Mouse (Mus musculus): ENCODE data around the gene Cage1. TPM values are rescaled to one million over a fixed set of nuclear protein-coding genes. Genes with fewer than 3 reads are reported as not detected.
A peak's percentile ranks its signal among the peaks of the same experiment; 100 is the strongest.

Gene Cage1
- polyA plus RNA-seq, 1 experiment from 2014 or later, result 0.63 TPM

- TF ChIP-seq CTCF (IDR thresholded peaks at IDR 0.05; ENCODE audit: low read depth), result peak; percentile 69
- Histone ChIP-seq H3K9me3 (ENCODE audit: control insufficient read depth) (no peaks in the 10 kb centered on the region), H3K9ac (ENCODE audit: low read depth, low read length) (no peak overlapping the region), H3K36me3 (ENCODE audit: control insufficient read depth, insufficient read depth) (peaks cover 9% of the 10 kb centered on the region; the same call in 1 of the 2 replicates), H3K27me3 (replicated peaks; ENCODE audit: control insufficient read depth, insufficient read depth, low read length) (no peaks in the 10 kb centered on the region), H3K27ac (ENCODE audit: low read depth, low read length) (no peak overlapping the region; the same call in 1 of the 2 replicates), H3K4me2 (replicated peaks; ENCODE audit: low read depth) (no peak overlapping the region), H3K4me3 (ENCODE audit: low read depth, low read length) (no peak overlapping the region), H3K4me1 (replicated peaks; ENCODE audit: control insufficient read depth, insufficient read depth, low read length) (no peaks in the 10 kb centered on the region)
- WGBS, result 52% methylated on average over 11 of the region's 11 CpGs
- ATAC-seq, result peak; percentile 82
Observed at GRCm38 (mm10) chr13:37970887-37971530, 65.9 kb downstream of the Cage1 start.

- H3K9ac ChIP-seq (ENCODE audit: low read depth, low read length), result no peak overlapping the region
- no peak overlapping the region for H3K4me2 ChIP-seq (replicated peaks; ENCODE audit: low read depth)
- H3K9me3 ChIP-seq (ENCODE audit: control insufficient read depth), result no peaks in the 10 kb centered on the region
- TF ChIP-seq CTCF (IDR thresholded peaks at IDR 0.05; ENCODE audit: low read depth), result no peak
- H3K4me1 ChIP-seq (replicated peaks; ENCODE audit: control insufficient read depth, insufficient read depth, low read length), result no peaks in the 10 kb centered on the region
- no peak for ATAC-seq
- H3K36me3 ChIP-seq (ENCODE audit: control insufficient read depth, insufficient read depth), result peaks cover under 1% of the 10 kb centered on the region; the same call in 1 of the 2 replicates
- WGBS, result 72% methylated on average over 8 of the region's 8 CpGs
- H3K27ac ChIP-seq (ENCODE audit: low read depth, low read length), result no peak overlapping the region
- H3K27me3 ChIP-seq (replicated peaks; ENCODE audit: control insufficient read depth, insufficient read depth, low read length), result no peaks in the 10 kb centered on the region
- no peak overlapping the region for H3K4me3 ChIP-seq (ENCODE audit: low read depth, low read length)
Observed at GRCm38 (mm10) chr13:37969988-37970387, 66.9 kb downstream of the Cage1 start.

- WGBS, result 8% methylated on average over 14 of the region's 14 CpGs
- peak; percentile 93 for TF ChIP-seq CTCF (IDR thresholded peaks at IDR 0.05; ENCODE audit: low read depth)
Observed at GRCm38 (mm10) chr13:37969337-37969736, 67.5 kb downstream of the Cage1 start.

GRCm38 (mm10) chr13:37967565-37967964, 69.3 kb downstream of the Cage1 start:
- no peak for TF ChIP-seq CTCF (IDR thresholded peaks at IDR 0.05; ENCODE audit: low read depth)
- Histone ChIP-seq H3K9me3 (ENCODE audit: control insufficient read depth) (no peaks in the 10 kb centered on the region), H3K9ac (ENCODE audit: low read depth, low read length) (no peak overlapping the region), H3K27ac (ENCODE audit: low read depth, low read length) (no peak overlapping the region), H3K4me2 (replicated peaks; ENCODE audit: low read depth) (peak overlapping the region; percentile 4; the same call in 1 of the 2 replicates), H3K4me1 (replicated peaks; ENCODE audit: control insufficient read depth, insufficient read depth, low read length) (no peaks in the 10 kb centered on the region), H3K36me3 (ENCODE audit: control insufficient read depth, insufficient read depth) (no peaks in the 10 kb centered on the region), H3K27me3 (replicated peaks; ENCODE audit: control insufficient read depth, insufficient read depth, low read length) (no peaks in the 10 kb centered on the region), H3K4me3 (ENCODE audit: low read depth, low read length) (no peak overlapping the region)
- WGBS, result 67% methylated on average over 10 of the region's 10 CpGs
- ATAC-seq, result no peak

More at GRCm38 (mm10) chr13:37969337-37969736, 67.5 kb downstream of the Cage1 start:
- H3K4me2 ChIP-seq (replicated peaks; ENCODE audit: low read depth), result no peak overlapping the region
- no peak for ATAC-seq
- no peak overlapping the region for H3K4me3 ChIP-seq (ENCODE audit: low read depth, low read length)
- H3K4me1 ChIP-seq (replicated peaks; ENCODE audit: control insufficient read depth, insufficient read depth, low read length), result no peaks in the 10 kb centered on the region
- H3K9ac ChIP-seq (ENCODE audit: low read depth, low read length), result no peak overlapping the region
- H3K9me3 ChIP-seq (ENCODE audit: control insufficient read depth), result no peaks in the 10 kb centered on the region
- no peak overlapping the region for H3K27ac ChIP-seq (ENCODE audit: low read depth, low read length)
- no peaks in the 10 kb centered on the region; the same call in 1 of the 2 replicates for H3K36me3 ChIP-seq (ENCODE audit: control insufficient read depth, insufficient read depth)
- no peaks in the 10 kb centered on the region for H3K27me3 ChIP-seq (replicated peaks; ENCODE audit: control insufficient read depth, insufficient read depth, low read length)

GRCm38 (mm10) chr13:37967052-37967437, 69.8 kb downstream of the Cage1 start:
- H3K4me3 ChIP-seq (ENCODE audit: low read depth, low read length), result no peak overlapping the region
- H3K27ac ChIP-seq (ENCODE audit: low read depth, low read length), result no peak overlapping the region
- H3K9me3 ChIP-seq (ENCODE audit: control insufficient read depth), result no peaks in the 10 kb centered on the region
- peak overlapping the region; percentile 4; the same call in 1 of the 2 replicates for H3K4me2 ChIP-seq (replicated peaks; ENCODE audit: low read depth)
- TF ChIP-seq CTCF (IDR thresholded peaks at IDR 0.05; ENCODE audit: low read depth), result no peak
- no peaks in the 10 kb centered on the region for H3K27me3 ChIP-seq (replicated peaks; ENCODE audit: control insufficient read depth, insufficient read depth, low read length)
- ATAC-seq, result no peak
- no peak overlapping the region for H3K9ac ChIP-seq (ENCODE audit: low read depth, low read length)
- no peaks in the 10 kb centered on the region for H3K4me1 ChIP-seq (replicated peaks; ENCODE audit: control insufficient read depth, insufficient read depth, low read length)
- WGBS, result 60% methylated on average over 12 of the region's 12 CpGs
- H3K36me3 ChIP-seq (ENCODE audit: control insufficient read depth, insufficient read depth), result no peaks in the 10 kb centered on the region

- no peak for ATAC-seq
- H3K4me3 ChIP-seq (ENCODE audit: low read depth, low read length), result no peak overlapping the region
- TF ChIP-seq CTCF (IDR thresholded peaks at IDR 0.05; ENCODE audit: low read depth), result no peak
- no peaks in the 10 kb centered on the region for H3K27me3 ChIP-seq (replicated peaks; ENCODE audit: control insufficient read depth, insufficient read depth, low read length)
- 55% methylated on average over 15 of the region's 15 CpGs for WGBS
- no peaks in the 10 kb centered on the region for H3K36me3 ChIP-seq (ENCODE audit: control insufficient read depth, insufficient read depth)
- H3K4me1 ChIP-seq (replicated peaks; ENCODE audit: control insufficient read depth, insufficient read depth, low read length), result no peaks in the 10 kb centered on the region
- no peak overlapping the region for H3K4me2 ChIP-seq (replicated peaks; ENCODE audit: low read depth)
- no peak overlapping the region for H3K27ac ChIP-seq (ENCODE audit: low read depth, low read length)
- H3K9ac ChIP-seq (ENCODE audit: low read depth, low read length), result no peak overlapping the region
- H3K9me3 ChIP-seq (ENCODE audit: control insufficient read depth), result no peaks in the 10 kb centered on the region
Observed at GRCm38 (mm10) chr13:37966256-37967051, 70.4 kb downstream of the Cage1 start.

Data from intestine, postnatal 0 days (tissue).